Mouse (Mus musculus): ENCODE measurements around the gene Klhl18.

DNA sequence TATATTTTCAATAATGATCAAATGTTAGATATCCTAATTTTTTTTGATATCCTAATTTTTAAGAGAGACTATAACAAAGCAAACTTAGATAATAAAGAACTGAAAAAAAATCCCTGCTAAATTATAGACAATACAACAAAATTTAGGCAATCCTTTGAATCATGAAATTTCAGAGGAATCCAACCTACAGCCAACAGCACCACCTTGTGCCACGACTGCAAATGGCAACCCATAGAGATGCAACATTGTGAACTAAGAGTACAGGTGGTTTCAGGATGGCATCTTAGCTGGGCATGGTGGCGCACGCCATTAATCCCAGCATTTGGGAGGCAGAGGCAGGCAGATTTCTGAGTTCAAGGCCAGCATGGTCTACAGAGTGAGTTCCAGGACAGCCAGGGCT is 10.3 kb downstream of the Klhl18 start:
- TF ChIP-seq CTCF (IDR thresholded peaks at IDR 0.05), result peak; percentile 63
- no peak for TF ChIP-seq EP300 (IDR thresholded peaks at IDR 0.05)

Data from lung, postnatal 0 days (tissue).